Mouse (Mus musculus) olfactory bulb, adult 2 months (tissue): ENCODE results near the gene Mxra7.

Source experiments
- CTCF ChIP-seq: fragments of 200-500 bp; IDR thresholded peaks from 2 replicates; pipeline ENCODE4 v1.5.1; 2012; ENCODE audit warnings: low read depth, mild to moderate bottlenecking, low read length, moderate library complexity; ENCODE audit not compliant: insufficient read depth
- POLR2A ChIP-seq: fragments of 200-500 bp; IDR thresholded peaks from 2 replicates; pipeline ENCODE4 v1.6.1; 2012; ENCODE audit warnings: mild to moderate bottlenecking, low read depth, low read length, moderate library complexity; ENCODE audit not compliant: insufficient read depth

GRCm38 (mm10) chr11:116849587-116849986, 21.7 kb upstream of the Mxra7 start:
- TF ChIP-seq POLR2A: no peak
- no peak for TF ChIP-seq CTCF
